Comparison of ENCODE assay signal across 8 mouse cellular contexts in the genomic region with DNA sequence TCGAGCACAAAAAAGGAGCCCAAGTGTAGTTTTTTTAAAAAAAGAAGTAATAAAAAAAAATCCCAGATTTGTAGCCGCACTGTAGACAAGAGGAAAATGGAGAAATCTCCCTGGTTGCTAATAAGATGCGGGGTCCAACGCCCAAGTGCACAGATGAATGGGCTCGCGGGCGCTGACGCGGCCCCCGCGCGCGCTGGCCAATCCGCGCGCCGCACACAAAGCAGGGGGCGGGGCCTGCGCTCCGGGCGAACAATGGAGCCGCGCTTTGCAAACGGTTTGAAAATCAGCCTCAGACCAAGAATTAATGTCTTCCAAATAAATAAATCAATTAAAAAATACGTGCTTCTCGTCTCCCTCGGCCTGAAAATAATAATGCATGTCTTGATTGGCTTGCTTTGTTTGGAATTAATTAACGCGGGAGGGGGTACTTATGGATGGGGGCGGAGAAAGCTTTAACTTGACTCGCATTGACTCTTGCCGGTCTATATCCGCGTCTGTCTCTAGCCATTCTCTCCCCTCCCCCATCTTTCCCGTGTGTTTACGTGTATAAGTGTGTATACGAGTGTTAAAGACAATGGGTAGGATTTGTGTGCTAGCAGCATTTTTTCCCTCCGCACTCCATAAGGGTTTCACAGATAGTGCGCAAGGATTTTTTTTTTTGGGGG. TPM values are rescaled to one million over a fixed set of nuclear protein-coding genes. Genes with fewer than 3 reads are reported as not detected.
A peak's percentile ranks its signal among the peaks of the same experiment; 100 is the strongest.
DNase-seq lines count a peak whose midpoint lies in the region; ATAC-seq and TF ChIP-seq lines count a peak whose summit lies in the region.

Gene Marcks, minus strand, starts transcription at position 143 of the 665 bp plus-strand sequence.

- no peak for TF ChIP-seq POLR2A in limb, embryonic 14.5 days (IDR thresholded peaks at IDR 0.05; ENCODE audit: borderline replicate concordance, extremely low read depth, insufficient read depth, insufficient read length)

- H3K27me3 ChIP-seq in embryonic facial prominence, embryonic 15.5 days: no peaks in the 10 kb centered on the region
- H3K27me3 ChIP-seq in heart, embryonic 10.5 days (ENCODE audit: insufficient read depth, poor library complexity, severe bottlenecking): no peaks in the 10 kb centered on the region
- no peaks in the 10 kb centered on the region for H3K27me3 ChIP-seq in kidney, embryonic 14.5 days (ENCODE audit: control insufficient read depth, insufficient read depth, low read length)
- H3K27me3 ChIP-seq in limb, embryonic 14.5 days (ENCODE audit: control insufficient read depth, insufficient read depth, low read length): no peaks in the 10 kb centered on the region
- no peaks in the 10 kb centered on the region for H3K27me3 ChIP-seq in midbrain, embryonic 16.5 days (ENCODE audit: control insufficient read depth, insufficient read depth, low read depth, low read length)

- no peaks in the 10 kb centered on the region for H3K9me3 ChIP-seq in embryonic facial prominence, embryonic 15.5 days (replicated peaks)
- no peaks in the 10 kb centered on the region for H3K9me3 ChIP-seq in heart, embryonic 10.5 days
- no peaks in the 10 kb centered on the region for H3K9me3 ChIP-seq in kidney, embryonic 14.5 days (ENCODE audit: control insufficient read depth, low read length)
- H3K9me3 ChIP-seq in limb, embryonic 14.5 days (ENCODE audit: control insufficient read depth, low read length): no peaks in the 10 kb centered on the region
- H3K9me3 ChIP-seq in midbrain, embryonic 16.5 days (replicated peaks; ENCODE audit: control insufficient read depth, low read length, poor library complexity, severe bottlenecking): no peaks in the 10 kb centered on the region

- peak within 1 kb of the TSS; percentile 99 for H3K9ac ChIP-seq in embryonic facial prominence, embryonic 15.5 days
- H3K9ac ChIP-seq in kidney, embryonic 14.5 days (ENCODE audit: low read depth, low read length): peak within 1 kb of the TSS; percentile 100
- H3K9ac ChIP-seq in limb, embryonic 14.5 days (ENCODE audit: low read depth, low read length, severe bottlenecking): peak within 1 kb of the TSS; percentile 99
- H3K9ac ChIP-seq in midbrain, embryonic 16.5 days (ENCODE audit: low read depth, low read length): peak within 1 kb of the TSS; percentile 99

- H3K4me3 ChIP-seq in embryonic facial prominence, embryonic 15.5 days (replicated peaks): peak within 1 kb of the TSS; percentile 84
- peak within 1 kb of the TSS; percentile 86 for H3K4me3 ChIP-seq in heart, embryonic 10.5 days
- peak within 1 kb of the TSS; percentile 95 for H3K4me3 ChIP-seq in kidney, embryonic 14.5 days (ENCODE audit: low read length)
- peak within 1 kb of the TSS; percentile 78 for H3K4me3 ChIP-seq in limb, embryonic 14.5 days (replicated peaks; ENCODE audit: low read length)
- H3K4me3 ChIP-seq in midbrain, embryonic 16.5 days (ENCODE audit: low read depth, low read length): peak within 1 kb of the TSS; percentile 79

- peaks cover 5% of the 10 kb centered on the region; the same call in 1 of the 2 replicates for H3K36me3 ChIP-seq in embryonic facial prominence, embryonic 15.5 days
- H3K36me3 ChIP-seq in heart, embryonic 10.5 days: peaks cover 21% of the 10 kb centered on the region
- H3K36me3 ChIP-seq in kidney, embryonic 14.5 days (ENCODE audit: control insufficient read depth, insufficient read depth, low read length): peaks cover 16% of the 10 kb centered on the region
- peaks cover 26% of the 10 kb centered on the region for H3K36me3 ChIP-seq in limb, embryonic 14.5 days (ENCODE audit: control insufficient read depth, insufficient read depth, low read length)
- peaks cover 8% of the 10 kb centered on the region; the same call in 1 of the 2 replicates for H3K36me3 ChIP-seq in midbrain, embryonic 16.5 days (ENCODE audit: control insufficient read depth, insufficient read depth, low read length)

- peaks cover 11% of the 10 kb centered on the region; the same call in 1 of the 2 replicates for H3K4me1 ChIP-seq in embryonic facial prominence, embryonic 15.5 days
- H3K4me1 ChIP-seq in heart, embryonic 10.5 days: no peaks in the 10 kb centered on the region
- 0 out of 2 replicates have a peak, but pooled peaks cover 2% of the 10 kb centered on the region for H3K4me1 ChIP-seq in kidney, embryonic 14.5 days (ENCODE audit: control insufficient read depth, insufficient read depth, low read length)
- H3K4me1 ChIP-seq in limb, embryonic 14.5 days (ENCODE audit: control insufficient read depth, insufficient read depth, low read length): peaks cover 15% of the 10 kb centered on the region; the same call in 1 of the 2 replicates
- peaks cover 14% of the 10 kb centered on the region for H3K4me1 ChIP-seq in midbrain, embryonic 16.5 days (ENCODE audit: control insufficient read depth, insufficient read depth, low read length)

- under 1% methylated on average over 39 of the region's 39 CpGs for WGBS in embryonic facial prominence, embryonic 15.5 days
- under 1% methylated on average over 39 of the region's 39 CpGs for WGBS in heart, embryonic 10.5 days
- under 1% methylated on average over 39 of the region's 39 CpGs for WGBS in kidney, embryonic 14.5 days
- under 1% methylated on average over 39 of the region's 39 CpGs for WGBS in limb, embryonic 14.5 days
- under 1% methylated on average over 39 of the region's 39 CpGs for WGBS in midbrain, embryonic 16.5 days

- peak within 1 kb of the TSS; percentile 99 for H3K27ac ChIP-seq in embryonic facial prominence, embryonic 15.5 days (replicated peaks)
- H3K27ac ChIP-seq in heart, embryonic 10.5 days: peak within 1 kb of the TSS; percentile 98
- peak within 1 kb of the TSS; percentile 99 for H3K27ac ChIP-seq in kidney, embryonic 14.5 days (ENCODE audit: low read depth, low read length)
- peak within 1 kb of the TSS; percentile 100 for H3K27ac ChIP-seq in limb, embryonic 14.5 days (replicated peaks; ENCODE audit: low read depth, low read length)
- peak within 1 kb of the TSS; percentile 100 for H3K27ac ChIP-seq in midbrain, embryonic 16.5 days (ENCODE audit: low read length)

- H3K4me2 ChIP-seq in embryonic facial prominence, embryonic 15.5 days (replicated peaks): peak within 1 kb of the TSS; percentile 81
- H3K4me2 ChIP-seq in kidney, embryonic 14.5 days (replicated peaks; ENCODE audit: low read depth, low read length): peak within 1 kb of the TSS; percentile 54
- H3K4me2 ChIP-seq in limb, embryonic 14.5 days (replicated peaks; ENCODE audit: low read depth, low read length, severe bottlenecking): peak within 1 kb of the TSS; percentile 61
- peak within 1 kb of the TSS; percentile 60 for H3K4me2 ChIP-seq in midbrain, embryonic 16.5 days (ENCODE audit: low read length)

- peak; percentile 63 for ATAC-seq in embryonic facial prominence, embryonic 15.5 days (ENCODE audit: insufficient number of reproducible peaks, low FRiP score, low TSS enrichment, low read depth)
- peak; percentile 60 for ATAC-seq in kidney, embryonic 14.5 days (ENCODE audit: low FRiP score, low TSS enrichment)
- ATAC-seq in limb, embryonic 14.5 days (ENCODE audit: low FRiP score, low read depth): peak; percentile 72
- peak; percentile 68 for ATAC-seq in midbrain, embryonic 16.5 days

- peak; percentile 56 for DNase-seq in 416B (ENCODE audit: low read depth)
- peak; percentile 89 to 95 for DNase-seq in adrenal gland, postnatal 36 days
- DNase-seq in heart, embryonic 10.5 days (ENCODE audit: low spot score): peak; percentile 93
- peak; percentile 95 for DNase-seq in limb, embryonic 14.5 days (ENCODE audit: low spot score)
- peak; percentile 48 to 82 for DNase-seq in spleen, postnatal 10 days (ENCODE audit: low spot score in 2 of 2)

RNA-seq across cellular contexts. Expression of gene Marcks, which starts in this region (rescaled TPM):
- total RNA-seq in adrenal gland, postnatal 36 days (2021): 10 to 100 TPM; 48.1 to 76.6 TPM
- polyA plus RNA-seq in embryonic facial prominence, embryonic 15.5 days (2015; fragmentation: Nextera tagmentation; extraction: Ambion mirVana): 141 and 153 TPM in 2 replicates
- 43.5 and 74.2 TPM in 2 replicates for polyA plus RNA-seq in heart, embryonic 10.5 days (2016; fragmentation: Nextera tagmentation; extraction: Ambion mirVana)
- polyA plus RNA-seq in kidney, embryonic 14.5 days (2014; fragmentation: Nextera tagmentation; extraction: Ambion mirVana): 172 and 225 TPM in 2 replicates
- polyA plus RNA-seq in limb, embryonic 14.5 days (2012; rRNA removed): 202 and 239 TPM in 2 replicates
- polyA plus RNA-seq in limb, embryonic 14.5 days (2014; fragmentation: Nextera tagmentation; extraction: Ambion mirVana): 265 and 286 TPM in 2 replicates
- polyA plus RNA-seq in midbrain, embryonic 16.5 days (2015; fragmentation: Nextera tagmentation; extraction: Ambion mirVana): 187 and 196 TPM in 2 replicates

Comparison
In these comparisons a context has a peak if more than half of its experiments do, and no peak if none do; other contexts are left out.
1. Peak in every context shown above with its lines: DNase-seq, ATAC-seq, H3K4me3 ChIP-seq and H3K27ac ChIP-seq.